Mouse (Mus musculus) liver, embryonic 14.5 days (tissue): ENCODE results near the gene Avl9. TPM values are rescaled to one million over a fixed set of nuclear protein-coding genes. Genes with fewer than 3 reads are reported as not detected.
A peak's percentile ranks its signal among the peaks of the same experiment; 100 is the strongest.

Source experiments
- ATAC-seq: fragments of 200-750 bp; cut with Nextera tagmentation; 2 replicates; pipeline ENCODE4 v1.8.0; 2017; ENCODE audit warnings: moderate number of reproducible peaks, mild to moderate bottlenecking, moderate library complexity; ENCODE audit not compliant: insufficient read depth
- DNase-seq, 3 experiments: peaks; one replicate each; pipeline ENCODE4 v3.0.0-alpha.2; 2012 to 2013; ENCODE audit warnings: low read depth in 3 of 3, low spot score in 3 of 3
- H3K27ac ChIP-seq: fragments of 300-500 bp; sonication (generic); 2 replicates; pipeline ENCODE4 v1.5.1; 2014; ENCODE audit warnings: moderate library complexity, mild to moderate bottlenecking, control low read depth, inconsistent platforms
- H3K27me3 ChIP-seq: fragments of 300-500 bp; sonication (generic); 2 replicates; pipeline ENCODE4 v1.6.1; 2014; ENCODE audit warnings: mild to moderate bottlenecking, low read length, moderate library complexity; ENCODE audit not compliant: control insufficient read depth, insufficient read depth
- H3K36me3 ChIP-seq: fragments of 300-500 bp; sonication (generic); replicated peaks from 2 replicates; pipeline ENCODE4 v1.6.1; 2014; ENCODE audit warnings: low read depth; ENCODE audit not compliant: control insufficient read depth, insufficient read depth
- H3K4me1 ChIP-seq, 2 experiments: fragments of 200-500 bp in 1 of 2; fragments of 300-500 bp in 1 of 2; sonication (generic) in 1 of 2; replicated peaks; 2 replicates each; pipeline ENCODE4 v1.6.1; 2012 to 2014; ENCODE audit warnings: antibody characterized with exemption in 1 of 2, inconsistent platforms in 1 of 2, low read length in 1 of 2; ENCODE audit not compliant: control insufficient read depth in 2 of 2, insufficient read depth in 2 of 2
- H3K4me2 ChIP-seq: fragments of 300-500 bp; sonication (generic); 2 replicates; pipeline ENCODE4 v1.6.1; 2014; ENCODE audit warnings: low read depth, mild to moderate bottlenecking, control low read depth, moderate library complexity
- H3K4me3 ChIP-seq, 2 experiments: fragments of 200-500 bp in 1 of 2; fragments of 300-500 bp in 1 of 2; sonication (generic) in 1 of 2; 2 replicates each; pipeline ENCODE4 v1.5.1; 2012 to 2014; ENCODE audit warnings: low read depth in 2 of 2, low read length in 2 of 2, mild to moderate bottlenecking in 2 of 2, control low read depth in 1 of 2, inconsistent platforms in 1 of 2, moderate library complexity in 1 of 2; ENCODE audit not compliant: insufficient read depth in 1 of 2
- H3K9ac ChIP-seq: fragments of 300-500 bp; sonication (generic); replicated peaks from 2 replicates; pipeline ENCODE4 v1.6.1; 2014; ENCODE audit warnings: mild to moderate bottlenecking, control low read depth, moderate library complexity
- H3K9me3 ChIP-seq: fragments of 300-500 bp; sonication (generic); 2 replicates; pipeline ENCODE4 v1.6.1; 2016; ENCODE audit warnings: low read length, mixed read lengths; ENCODE audit not compliant: control insufficient read depth
- CTCF ChIP-seq: IDR thresholded peaks from 2 replicates; pipeline ENCODE4 v1.5.1; 2016; ENCODE audit warnings: antibody characterized with exemption, low read depth, control low read depth
- EP300 ChIP-seq: IDR thresholded peaks from 2 replicates; pipeline ENCODE4 v1.6.1; 2016; ENCODE audit warnings: antibody characterized with exemption, low read depth
- WGBS: fragments of 180-500 bp; shearing (Covaris S2); extraction: QIAGEN DNeasy Blood & Tissue Kit; methylation state at CpG from one replicate; pipeline ENCODE4 v1.1.7; 2014; ENCODE audit not compliant: insufficient replicate concordance; 5-methylcytosine and 5-hydroxymethylcytosine counted together
- polyA plus RNA-seq, 2 experiments: library from polyadenylated mRNA; depleted of rRNA in 1 of 2; stranded (reverse) in 1 of 2; unstranded in 1 of 2; fragments of >200 nt; fragmentation: Nextera tagmentation in 1 of 2; extraction: Ambion mirVana in 1 of 2; gene quantifications; 2 replicates each; pipeline versions ENCODE4 v1.2.1 to v1.2.3; 2012 to 2014

The Avl9 gene
- polyA plus RNA-seq, 2 experiments = 2.2 to 3.2 TPM

GRCm38 (mm10) chr6:56765265-56765664 lies 50.6 kb downstream of the Avl9 start:
- 71% methylated on average over 3 of the region's 3 CpGs for WGBS
- ATAC-seq (no peak), DNase-seq (no peak)
- Histone ChIP-seq H3K9ac (no peak overlapping the region), H3K4me3 (no peak overlapping the region), H3K4me2 (no peak overlapping the region), H3K4me1 (no peaks in the 10 kb centered on the region), H3K27me3 (no peaks in the 10 kb centered on the region), H3K27ac (no peak overlapping the region), H3K36me3 (no peaks in the 10 kb centered on the region), H3K9me3 (no peaks in the 10 kb centered on the region)
- TF ChIP-seq EP300 = no peak
- no peak for TF ChIP-seq CTCF

- no peaks in the 10 kb centered on the region for H3K9me3 ChIP-seq
- no peak overlapping the region for H3K9ac ChIP-seq
- DNase-seq = no peak
- TF ChIP-seq CTCF = no peak
- TF ChIP-seq EP300 = no peak
- H3K4me2 ChIP-seq = no peak overlapping the region
- no peaks in the 10 kb centered on the region for H3K27me3 ChIP-seq
- H3K4me3 ChIP-seq = no peak overlapping the region
- no peaks in the 10 kb centered on the region for H3K4me1 ChIP-seq
- H3K36me3 ChIP-seq = no peaks in the 10 kb centered on the region
- H3K27ac ChIP-seq = no peak overlapping the region
- 66% methylated on average over 4 of the region's 4 CpGs for WGBS
- ATAC-seq = no peak
These were observed 51.0 kb downstream of the Avl9 start for GRCm38 (mm10) chr6:56765696-56766095.

- H3K9ac ChIP-seq = no peak overlapping the region
- no peak for ATAC-seq
- no peaks in the 10 kb centered on the region for H3K9me3 ChIP-seq
- H3K4me3 ChIP-seq = no peak overlapping the region
- H3K27ac ChIP-seq = no peak overlapping the region
- TF ChIP-seq EP300 (no peak), CTCF (no peak)
- 87% methylated on average over 3 of the region's 3 CpGs for WGBS
- no peaks in the 10 kb centered on the region for H3K4me1 ChIP-seq
- H3K36me3 ChIP-seq = peaks cover 36% of the 10 kb centered on the region
- no peaks in the 10 kb centered on the region for H3K27me3 ChIP-seq
- DNase-seq = no peak
- no peak overlapping the region for H3K4me2 ChIP-seq
These were observed 61.1 kb downstream of the Avl9 start for GRCm38 (mm10) chr6:56775816-56776215.

- no peak overlapping the region for H3K4me2 ChIP-seq
- peaks cover 10 to 12% of the 10 kb centered on the region in 2 experiments for H3K4me1 ChIP-seq
- peaks cover 60% of the 10 kb centered on the region for H3K36me3 ChIP-seq
- no peak overlapping the region for H3K4me3 ChIP-seq
- no peak for TF ChIP-seq EP300
- no peak for TF ChIP-seq CTCF
- no peaks in the 10 kb centered on the region for H3K9me3 ChIP-seq
- no peak for DNase-seq
- H3K9ac ChIP-seq = no peak overlapping the region
- no peak overlapping the region for H3K27ac ChIP-seq
- ATAC-seq = no peak
- no peaks in the 10 kb centered on the region for H3K27me3 ChIP-seq
- 88% methylated on average over 5 of the region's 5 CpGs for WGBS
These were observed 64.9 kb downstream of the Avl9 start for GRCm38 (mm10) chr6:56779636-56780035.

- Histone ChIP-seq H3K36me3 (peaks cover 60% of the 10 kb centered on the region), H3K9me3 (no peaks in the 10 kb centered on the region), H3K4me2 (peak overlapping the region; percentile 28), H3K4me3 (no peak overlapping the region), H3K4me1 (peaks cover 18 to 20% of the 10 kb centered on the region in 2 experiments), H3K27me3 (no peaks in the 10 kb centered on the region), H3K9ac (no peak overlapping the region), H3K27ac (no peak overlapping the region; the same call in 1 of the 2 replicates)
- ATAC-seq (no peak), DNase-seq (no peak)
- no peak for TF ChIP-seq EP300
- no peak for TF ChIP-seq CTCF
- 52% methylated on average over 4 of the region's 4 CpGs for WGBS
These were observed 69.0 kb downstream of the Avl9 start for GRCm38 (mm10) chr6:56783561-56784272.
